Mouse (Mus musculus) midbrain, embryonic 13.5 days (tissue): ENCODE measurements around the gene Kifc1. TPM values are rescaled to one million over a fixed set of nuclear protein-coding genes. Genes with fewer than 3 reads are reported as not detected.

Experiments
- ATAC-seq: fragments of 200-750 bp; cut with Nextera tagmentation; 2 replicates; pipeline ENCODE4 v1.8.0; 2017; ENCODE audit warnings: mild to moderate bottlenecking, moderate TSS enrichment, moderate library complexity
- H3K27ac ChIP-seq: fragments of 300-500 bp; sonication (generic); 2 replicates; pipeline ENCODE4 v1.5.1; 2015; ENCODE audit warnings: inconsistent platforms, mild to moderate bottlenecking, moderate library complexity
- H3K27me3 ChIP-seq: fragments of 300-500 bp; sonication (generic); 2 replicates; pipeline ENCODE4 v1.6.1; 2015; ENCODE audit warnings: mild to moderate bottlenecking, inconsistent platforms
- H3K36me3 ChIP-seq: fragments of 300-500 bp; sonication (generic); 2 replicates; pipeline ENCODE4 v1.6.1; 2015; ENCODE audit warnings: mild to moderate bottlenecking, inconsistent platforms
- H3K4me1 ChIP-seq: fragments of 300-500 bp; sonication (generic); replicated peaks from 2 replicates; pipeline ENCODE4 v1.6.1; 2015; ENCODE audit warnings: inconsistent platforms
- H3K4me2 ChIP-seq: fragments of 300-500 bp; sonication (generic); replicated peaks from 2 replicates; pipeline ENCODE4 v1.6.1; 2015; ENCODE audit warnings: moderate library complexity, mild to moderate bottlenecking, inconsistent platforms
- H3K4me3 ChIP-seq: fragments of 300-500 bp; sonication (generic); replicated peaks from 2 replicates; pipeline ENCODE4 v1.5.1; 2015; ENCODE audit warnings: mild to moderate bottlenecking, inconsistent platforms
- H3K9ac ChIP-seq: fragments of 300-500 bp; sonication (generic); replicated peaks from 2 replicates; pipeline ENCODE4 v1.6.1; 2015; ENCODE audit warnings: mild to moderate bottlenecking, inconsistent platforms
- H3K9me3 ChIP-seq: fragments of 300-500 bp; sonication (generic); 2 replicates; pipeline ENCODE4 v1.6.1; 2016; ENCODE audit warnings: mild to moderate bottlenecking, inconsistent platforms
- WGBS: fragments of 180-500 bp; shearing (Covaris S2); methylation state at CpG from one replicate; pipeline ENCODE4 v1.1.7; 2015; 5-methylcytosine and 5-hydroxymethylcytosine counted together
- microRNA-seq: library from miRNA; unstranded; fragments of <30 nt; microRNA quantifications from one replicate; pipeline ENCODE4, GENCODE M21; 2016
- polyA plus RNA-seq: library from polyadenylated mRNA; unstranded; fragments of >200 nt; fragmentation: Nextera tagmentation; extraction: Ambion mirVana; gene quantifications from 2 replicates; pipeline ENCODE4 v1.2.1, GENCODE M21; 2015

The Kifc1 gene
- polyA plus RNA-seq, 1 experiment from 2014 or later, result 3.0 TPM

DNA sequence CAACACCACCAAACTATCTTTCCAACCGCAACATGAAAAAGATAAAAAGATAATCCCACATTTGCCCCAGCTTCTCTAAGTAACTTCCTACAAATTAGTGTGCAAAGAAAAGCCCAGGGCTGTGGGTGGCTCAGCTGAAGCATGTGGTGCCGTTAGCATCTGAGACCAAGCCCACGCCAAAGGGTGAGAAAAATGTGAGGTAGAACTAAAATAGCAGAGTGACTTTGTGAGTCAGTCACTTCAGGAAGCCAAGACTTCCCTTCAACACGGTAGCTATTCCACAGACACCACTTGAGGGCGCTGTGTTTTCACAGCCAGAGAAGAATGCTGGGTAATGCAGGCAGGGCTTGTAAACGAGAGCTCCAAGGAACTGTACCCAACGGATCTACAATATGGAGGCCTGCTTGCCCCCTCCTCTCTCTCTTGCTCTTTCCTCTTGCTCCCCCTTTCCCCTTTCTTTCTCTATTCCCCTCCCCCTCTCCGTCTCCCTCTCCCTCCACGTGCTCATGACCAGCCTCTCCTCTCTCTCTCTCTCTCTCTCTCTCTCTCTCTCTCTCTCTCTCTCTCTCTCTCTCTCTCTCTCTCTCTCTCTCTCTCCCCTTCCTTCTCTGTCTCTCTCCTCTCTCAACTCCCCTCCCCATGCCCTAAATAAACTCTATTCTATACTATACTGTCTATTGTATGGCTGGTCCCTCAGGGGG lies 25.0 kb downstream of the Kifc1 start:
- 42% methylated on average over 9 of the region's 9 CpGs for WGBS
- no peak for ATAC-seq

DNA sequence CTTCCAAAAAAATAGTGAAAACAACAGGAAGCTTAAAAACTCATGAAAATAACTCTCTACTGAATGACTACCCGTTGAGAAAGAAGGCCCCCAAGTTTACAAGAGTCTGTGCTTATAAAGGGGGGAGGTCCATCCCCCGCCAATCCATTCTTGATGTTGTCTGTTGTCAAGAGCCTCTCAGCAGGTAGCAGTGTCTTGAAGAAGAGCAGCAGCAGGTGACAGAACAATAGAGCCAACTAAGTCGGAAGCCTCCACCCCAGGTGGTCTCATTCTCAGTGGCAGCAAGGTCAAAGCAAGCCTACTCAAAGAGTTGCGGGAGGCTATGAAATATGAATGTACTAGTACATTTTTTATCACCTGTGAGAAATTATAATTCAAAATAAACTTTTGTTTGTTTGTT lies 32.6 kb downstream of the Kifc1 start:
- H3K4me1 ChIP-seq, result no peaks in the 10 kb centered on the region
- no peaks in the 10 kb centered on the region; the same call in 1 of the 2 replicates for H3K9me3 ChIP-seq
- H3K27me3 ChIP-seq, result no peaks in the 10 kb centered on the region
- H3K36me3 ChIP-seq, result no peaks in the 10 kb centered on the region
- no peak overlapping the region for H3K4me2 ChIP-seq
- no peak overlapping the region for H3K4me3 ChIP-seq
- no peak overlapping the region for H3K9ac ChIP-seq
- no peak overlapping the region for H3K27ac ChIP-seq
- ATAC-seq, result no peak
- WGBS, result 59% methylated on average over 4 of the region's 4 CpGs

More for the DNA sequence above, 25.0 kb downstream of the Kifc1 start:
- H3K4me2 ChIP-seq, result no peak overlapping the region
- no peak overlapping the region for H3K4me3 ChIP-seq
- no peaks in the 10 kb centered on the region for H3K4me1 ChIP-seq
- H3K27me3 ChIP-seq, result no peaks in the 10 kb centered on the region
- no peak overlapping the region for H3K27ac ChIP-seq
- H3K9ac ChIP-seq, result no peak overlapping the region
- no peaks in the 10 kb centered on the region for H3K9me3 ChIP-seq
- H3K36me3 ChIP-seq, result no peaks in the 10 kb centered on the region

DNA sequence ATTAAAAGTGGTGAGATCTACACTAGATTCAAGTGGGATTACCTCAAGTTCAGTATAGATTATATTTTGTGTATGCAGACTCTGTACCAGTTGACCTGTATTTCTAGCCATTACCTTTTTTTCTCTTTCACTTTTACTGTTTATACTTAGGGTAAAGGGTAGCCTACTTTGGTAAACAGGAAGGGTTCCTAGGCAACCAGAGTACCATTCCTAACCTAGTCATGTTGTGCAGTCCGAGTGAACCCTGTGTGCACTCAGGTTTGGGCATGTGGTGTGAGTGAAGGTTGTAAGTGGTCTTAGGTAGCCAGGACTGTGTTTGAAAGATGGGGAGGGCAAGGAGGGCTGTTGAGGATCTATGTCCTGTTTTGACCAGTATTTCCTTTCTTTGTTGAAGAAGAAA lies 39.1 kb downstream of the Kifc1 start:
- Histone ChIP-seq H3K9me3 (no peaks in the 10 kb centered on the region), H3K27ac (no peak overlapping the region), H3K27me3 (no peaks in the 10 kb centered on the region), H3K4me3 (no peak overlapping the region), H3K9ac (no peak overlapping the region), H3K36me3 (peaks cover 29% of the 10 kb centered on the region), H3K4me1 (no peaks in the 10 kb centered on the region), H3K4me2 (no peak overlapping the region)
- ATAC-seq, result no peak
- whole genome bisulfite sequencing, result 92% methylated on average over 1 of the region's 1 CpGs

DNA sequence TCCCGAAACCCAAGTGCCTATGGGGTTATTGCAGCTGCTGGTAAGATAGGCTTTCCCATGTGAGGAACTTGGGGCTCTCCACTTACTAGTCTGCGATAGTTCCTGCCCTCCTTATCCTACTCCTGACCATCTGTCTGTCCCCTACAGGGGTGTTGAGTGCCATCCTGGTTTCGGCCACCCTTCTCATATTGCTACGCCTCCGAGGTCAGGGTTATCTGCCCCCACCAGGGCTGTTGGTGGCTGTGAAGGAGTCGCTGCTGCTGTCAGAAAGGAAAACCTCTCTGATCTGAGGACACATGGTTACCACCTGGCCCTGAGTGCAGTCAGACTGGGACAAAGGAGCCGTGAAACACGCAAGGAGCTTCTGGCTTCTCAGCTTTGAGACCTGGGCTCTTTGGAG lies 42.3 kb downstream of the Kifc1 start:
- WGBS, result 94% methylated on average over 8 of the region's 8 CpGs
- peaks cover 27% of the 10 kb centered on the region for H3K4me1 ChIP-seq
- no peaks in the 10 kb centered on the region for H3K9me3 ChIP-seq
- H3K27ac ChIP-seq, result no peak overlapping the region
- no peak for ATAC-seq
- H3K27me3 ChIP-seq, result no peaks in the 10 kb centered on the region
- H3K4me3 ChIP-seq, result no peak overlapping the region
- H3K36me3 ChIP-seq, result peaks cover 29% of the 10 kb centered on the region
- no peak overlapping the region for H3K4me2 ChIP-seq
- H3K9ac ChIP-seq, result no peak overlapping the region

DNA sequence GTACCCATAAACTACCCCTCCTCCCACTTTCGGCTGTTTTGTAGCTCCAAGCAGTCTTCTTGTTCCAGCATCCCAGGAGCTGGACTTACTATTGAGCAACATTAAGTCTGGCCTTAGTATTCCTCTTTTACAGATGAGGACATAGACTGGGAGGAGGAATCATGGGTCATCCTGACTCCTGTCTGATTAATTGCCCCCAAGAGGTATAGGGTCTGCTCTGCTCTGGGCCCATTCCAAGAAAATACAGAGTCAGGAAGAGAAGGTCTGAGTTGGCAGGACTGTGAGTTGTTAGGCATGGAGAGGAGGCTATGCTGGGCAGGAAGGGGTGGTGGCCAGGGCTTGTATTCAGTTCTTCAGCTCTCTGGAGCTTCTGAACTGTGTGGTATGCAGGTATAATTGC lies 46.3 kb downstream of the Kifc1 start:
- Histone ChIP-seq H3K27ac (no peak overlapping the region), H3K4me3 (peak overlapping the region; percentile 88), H3K27me3 (no peaks in the 10 kb centered on the region), H3K4me2 (peak overlapping the region; percentile 96), H3K4me1 (peaks cover 27% of the 10 kb centered on the region), H3K9ac (peak overlapping the region; percentile 85), H3K36me3 (peaks cover 30% of the 10 kb centered on the region), H3K9me3 (no peaks in the 10 kb centered on the region)
- ATAC-seq, result no peak
- 80% methylated on average over 1 of the region's 1 CpGs for WGBS

DNA sequence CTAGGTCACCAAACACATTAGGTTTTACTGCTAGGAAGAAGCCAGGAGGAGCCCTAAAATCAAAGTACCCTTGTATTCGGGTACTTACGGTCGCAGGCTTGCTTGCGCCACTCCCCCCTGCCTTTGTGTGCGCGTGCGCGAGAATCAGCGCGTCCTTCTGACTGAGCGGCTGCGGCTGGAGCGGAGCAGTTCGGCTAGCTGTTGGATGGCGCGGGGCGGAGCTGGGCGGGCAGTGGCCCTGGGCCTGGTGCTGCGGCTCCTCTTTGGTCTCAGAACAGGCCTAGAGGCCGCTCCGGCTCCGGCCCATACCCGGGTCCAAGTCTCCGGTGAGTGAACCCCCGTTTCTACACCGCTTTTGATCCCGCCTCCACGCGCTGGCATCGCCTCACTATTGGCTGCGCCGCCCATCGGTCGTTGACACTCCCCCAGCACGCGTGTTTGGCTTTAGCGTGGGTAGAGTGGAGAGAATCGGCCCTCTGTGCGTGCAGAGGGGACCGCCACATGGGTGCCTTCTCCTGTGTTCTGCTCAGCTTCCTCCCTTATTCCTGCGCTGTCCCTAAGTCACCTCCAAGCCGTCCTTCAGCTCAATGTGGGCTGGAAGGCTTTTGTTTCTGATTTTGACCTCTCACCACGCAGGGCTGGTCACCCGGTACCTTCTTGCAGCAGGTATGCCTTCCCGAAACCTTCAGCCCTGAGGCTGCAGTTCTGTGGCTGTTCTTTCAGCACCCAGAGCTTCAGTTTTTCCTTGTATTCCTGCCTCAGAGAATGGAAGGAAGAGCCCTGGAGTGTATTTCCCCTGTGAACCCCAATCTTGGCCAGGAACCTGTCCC lies 47.3 kb downstream of the Kifc1 start, which contains the start of gene Cd320:
TSS of gene Cd320 (plus strand) at position 126 of the 830 bp plus-strand sequence.
- no peaks in the 10 kb centered on the region for H3K27me3 ChIP-seq
- peak within 1 kb of the TSS; percentile 81 for H3K27ac ChIP-seq

DNA sequence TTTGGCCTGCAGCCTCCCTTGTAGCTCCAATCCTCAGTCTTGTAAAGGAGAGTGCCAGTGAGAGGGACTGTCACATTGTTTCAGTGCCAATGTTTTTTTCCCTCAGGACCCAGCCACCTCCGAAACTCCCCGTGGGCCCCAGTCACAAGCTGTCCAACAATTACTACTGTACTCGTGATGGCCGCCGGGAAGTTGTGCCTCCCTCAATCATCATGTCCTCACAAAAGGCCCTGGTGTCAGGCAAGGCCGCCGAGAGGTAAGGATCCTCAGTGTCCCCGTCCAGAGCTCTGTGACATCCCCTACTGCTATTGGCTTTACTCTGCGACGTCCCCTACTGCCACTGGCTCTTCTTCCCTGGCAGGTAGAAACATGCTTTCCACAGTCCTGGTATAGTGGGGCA lies 60.9 kb downstream of the Kifc1 start:
- H3K27me3 ChIP-seq, result no peaks in the 10 kb centered on the region
- no peak overlapping the region for H3K4me2 ChIP-seq
- ATAC-seq, result no peak
- H3K9me3 ChIP-seq, result no peaks in the 10 kb centered on the region
- 91% methylated on average over 10 of the region's 10 CpGs for WGBS
- no peak overlapping the region for H3K4me3 ChIP-seq
- H3K27ac ChIP-seq, result no peak overlapping the region; the same call in 1 of the 2 replicates
- H3K4me1 ChIP-seq, result peaks cover 11% of the 10 kb centered on the region
- no peak overlapping the region for H3K9ac ChIP-seq
- H3K36me3 ChIP-seq, result peaks cover 59% of the 10 kb centered on the region

More for the DNA sequence above, 47.3 kb downstream of the Kifc1 start, which contains the start of gene Cd320:
- peak within 1 kb of the TSS; percentile 88 for H3K4me3 ChIP-seq
- peaks cover 27% of the 10 kb centered on the region for H3K4me1 ChIP-seq
- ATAC-seq, result peak; percentile 96
- 1% methylated on average over 45 of the region's 45 CpGs for WGBS
- H3K36me3 ChIP-seq, result peaks cover 30% of the 10 kb centered on the region
- peak within 1 kb of the TSS; percentile 96 for H3K4me2 ChIP-seq
- H3K9ac ChIP-seq, result peak within 1 kb of the TSS; percentile 85
- no peaks in the 10 kb centered on the region for H3K9me3 ChIP-seq

DNA sequence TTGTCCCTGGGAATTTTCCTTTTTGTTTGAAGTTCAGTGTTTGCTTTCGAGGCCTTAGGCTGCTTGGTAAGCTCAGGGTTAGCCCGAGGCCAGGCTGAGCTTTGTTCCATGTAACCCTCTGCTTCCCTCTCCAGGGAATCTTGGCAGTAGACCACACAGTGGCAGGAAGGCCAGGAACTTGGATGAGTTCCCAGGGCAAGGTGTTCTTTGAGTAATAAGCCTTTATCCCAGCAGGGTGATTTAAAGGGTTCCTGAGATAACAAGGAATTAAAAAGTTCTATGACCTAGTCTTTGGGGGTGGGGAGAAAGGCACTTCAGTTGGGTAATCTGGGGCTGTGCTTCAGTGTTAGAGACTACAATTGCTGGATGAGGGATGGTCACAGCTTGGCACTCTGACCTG lies 61.6 kb downstream of the Kifc1 start:
- H3K27me3 ChIP-seq, result no peaks in the 10 kb centered on the region
- peaks cover 52% of the 10 kb centered on the region for H3K36me3 ChIP-seq
- H3K9me3 ChIP-seq, result no peaks in the 10 kb centered on the region
- 70% methylated on average over 2 of the region's 2 CpGs for WGBS
- ATAC-seq, result no peak
- H3K9ac ChIP-seq, result no peak overlapping the region
- no peak overlapping the region for H3K27ac ChIP-seq
- peaks cover 11% of the 10 kb centered on the region for H3K4me1 ChIP-seq
- H3K4me3 ChIP-seq, result no peak overlapping the region
- no peak overlapping the region for H3K4me2 ChIP-seq

DNA sequence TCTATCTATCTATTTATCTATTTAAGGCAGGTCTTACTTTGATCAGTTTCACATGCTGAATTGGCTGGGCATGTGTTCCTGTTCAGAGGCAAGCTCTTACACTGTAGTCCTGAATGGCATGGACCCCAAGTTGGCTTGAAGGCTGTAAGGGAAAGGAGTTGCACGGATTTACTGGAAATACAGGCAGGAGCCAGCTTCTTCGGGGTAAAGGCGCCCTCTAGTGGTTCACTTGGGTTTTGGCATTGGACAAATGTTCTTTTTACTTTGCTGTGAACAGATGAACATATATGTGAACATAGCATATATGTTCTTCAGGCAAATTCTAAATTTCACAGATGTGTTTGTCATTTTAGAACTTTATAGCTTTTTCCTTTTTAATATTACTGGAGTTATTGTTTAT lies 63.6 kb downstream of the Kifc1 start:
- no peak overlapping the region for H3K4me3 ChIP-seq
- H3K36me3 ChIP-seq, result peaks cover 43% of the 10 kb centered on the region
- under 1% methylated on average over 3 of the region's 3 CpGs for WGBS
- no peak for ATAC-seq
- H3K9me3 ChIP-seq, result no peaks in the 10 kb centered on the region
- H3K27me3 ChIP-seq, result no peaks in the 10 kb centered on the region
- peaks cover 29% of the 10 kb centered on the region for H3K4me1 ChIP-seq
- no peak overlapping the region for H3K4me2 ChIP-seq
- H3K27ac ChIP-seq, result no peak overlapping the region
- H3K9ac ChIP-seq, result no peak overlapping the region

Small RNAs within 50 kb of the gene (microRNA-seq; reads per million reads assigned to microRNA genes)
- gene Gm27740, result not detected

Other genes starting within 250 kb of the Kifc1 start
- 283 and 294 TPM in 2 replicates for gene Hnrnpm, start 203.8 kb downstream of the Kifc1 start, polyA plus RNA-seq
- gene March2, start 172.0 kb downstream of the Kifc1 start, polyA plus RNA-seq, result 54.4 and 55.8 TPM in 2 replicates
- gene Rab11b, start 130.1 kb downstream of the Kifc1 start, polyA plus RNA-seq, result 534 and 547 TPM in 2 replicates
- gene Angptl4, start 108.8 kb downstream of the Kifc1 start, polyA plus RNA-seq, result 14.3 and 17.1 TPM in 2 replicates
- 28.6 and 36.2 TPM in 2 replicates for gene Kank3, start 80.1 kb downstream of the Kifc1 start, polyA plus RNA-seq
- gene Rps28, start 66.1 kb downstream of the Kifc1 start, polyA plus RNA-seq, result 704 and 707 TPM in 2 replicates
- gene Ndufa7, start 66.1 kb downstream of the Kifc1 start, polyA plus RNA-seq, result 482 and 516 TPM in 2 replicates
- gene Cd320, start 47.6 kb downstream of the Kifc1 start, polyA plus RNA-seq, result 64.0 and 66.9 TPM in 2 replicates
- gene Gm7029, start 16.8 kb downstream of the Kifc1 start, polyA plus RNA-seq, result not detected in 2 replicates
- gene Platr17, start 14.5 kb upstream of the Kifc1 start, polyA plus RNA-seq, result 0.40 and 0.52 TPM in 2 replicates
- gene Daxx, start 18.8 kb upstream of the Kifc1 start, polyA plus RNA-seq, result 56.5 and 57.2 TPM in 2 replicates
- 18.1 and 19.6 TPM in 2 replicates for gene Tapbp, start 25.2 kb upstream of the Kifc1 start, polyA plus RNA-seq
- gene Zbtb22, start 25.2 kb upstream of the Kifc1 start, polyA plus RNA-seq, result 20.3 TPM in 2 replicates
- 49.8 and 56.9 TPM in 2 replicates for gene Rgl2, start 38.9 kb upstream of the Kifc1 start, polyA plus RNA-seq
- gene Pfdn6, start 49.7 kb upstream of the Kifc1 start, polyA plus RNA-seq, result 193 and 195 TPM in 2 replicates
- gene Wdr46, start 50.0 kb upstream of the Kifc1 start, polyA plus RNA-seq, result 24.4 and 25.7 TPM in 2 replicates
- gene B3galt4, start 60.8 kb upstream of the Kifc1 start, polyA plus RNA-seq, result 12.4 and 13.6 TPM in 2 replicates
- gene Vps52, start 65.2 kb upstream of the Kifc1 start, polyA plus RNA-seq, result 66.4 and 69.8 TPM in 2 replicates
- 918 and 949 TPM in 2 replicates for gene Rps18, start 65.3 kb upstream of the Kifc1 start, polyA plus RNA-seq
- 13.5 and 16.0 TPM in 2 replicates for gene H2-K1, start 109.7 kb upstream of the Kifc1 start, polyA plus RNA-seq
- gene Ring1, start 134.0 kb upstream of the Kifc1 start, polyA plus RNA-seq, result 20.1 and 24.3 TPM in 2 replicates
- gene H2-Ke6, start 137.4 kb upstream of the Kifc1 start, polyA plus RNA-seq, result 80.5 and 91.7 TPM in 2 replicates
- 176 and 180 TPM in 2 replicates for gene Slc39a7, start 141.0 kb upstream of the Kifc1 start, polyA plus RNA-seq
- gene Rxrb, start 141.2 kb upstream of the Kifc1 start, polyA plus RNA-seq, result 57.9 and 62.7 TPM in 2 replicates
- 2.1 and 2.5 TPM in 2 replicates for gene Col11a2, start 148.8 kb upstream of the Kifc1 start, polyA plus RNA-seq
- not detected in 2 replicates for gene H2-Oa, start 201.7 kb upstream of the Kifc1 start, polyA plus RNA-seq
- gene H2-DMa, start 228.9 kb upstream of the Kifc1 start, polyA plus RNA-seq, result 13.1 and 15.3 TPM in 2 replicates
- gene Brd2, start 232.0 kb upstream of the Kifc1 start, polyA plus RNA-seq, result 128 and 147 TPM in 2 replicates